42 mouse cellular contexts compared by ENCODE assay signal in genomic region chr17:28549111-28549510, GRCm38 (mm10). TPM values are rescaled to one million over a fixed set of nuclear protein-coding genes. Genes with fewer than 3 reads are reported as not detected.
"Had no signal": no experiment of that assay in that cellular context is flagged by ENCODE, and none has a peak within 500 bp of the region (broad histone marks: within the 10 kb centered on the region; RNA-seq: fewer than 3 reads in every experiment).

Clpsl2 (plus strand) TSS chr17:28549411.

- H3K9me3 ChIP-seq: heart, embryonic 13.5 days; heart, embryonic 15.5 days; hindbrain, embryonic 13.5 days; hindbrain, embryonic 15.5 days; kidney, embryonic 15.5 days; limb, embryonic 15.5 days; liver, embryonic 12.5 days had no signal

- H3K27me3 ChIP-seq: hindbrain, embryonic 13.5 days; hindbrain, embryonic 15.5 days; kidney, embryonic 15.5 days; limb, embryonic 13.5 days; limb, embryonic 15.5 days had no signal

- DNase-seq: gastrocnemius, adult 2 months; gastrocnemius, postnatal 10 days; gastrocnemius, postnatal 25 days; heart, adult 11 months; heart, adult 2 months; heart, postnatal 14 days; heart, postnatal 36 days; kidney, adult 11 months; kidney, adult 2 months; kidney, adult 9 months; kidney, postnatal 14 days; kidney, postnatal 36 days; layer of hippocampus, adult 9-11 months; layer of hippocampus, postnatal 36 days; left cerebral cortex, postnatal 4 days had no signal

- H3K4me1 ChIP-seq: heart, embryonic 13.5 days; heart, embryonic 15.5 days; liver, embryonic 12.5 days had no signal

- ATAC-seq: hindbrain, postnatal 0 days; intestine, embryonic 16.5 days; liver, embryonic 12.5 days had no signal

- H3K4me3 ChIP-seq: gastrocnemius, adult 2 months; heart, adult 2 months; heart, embryonic 13.5 days; heart, embryonic 15.5 days; hindbrain, embryonic 13.5 days; hindbrain, embryonic 15.5 days; kidney, embryonic 15.5 days; limb, embryonic 13.5 days; limb, embryonic 15.5 days; liver, embryonic 12.5 days had no signal

- H3K27ac ChIP-seq: gastrocnemius, adult 2 months; heart, adult 2 months; heart, embryonic 13.5 days; heart, embryonic 15.5 days; hindbrain, embryonic 13.5 days; hindbrain, embryonic 15.5 days; hindbrain, postnatal 0 days; kidney, embryonic 15.5 days; kidney, postnatal 0 days; limb, embryonic 13.5 days; limb, embryonic 15.5 days; liver, embryonic 12.5 days had no signal

- H3K36me3 ChIP-seq: heart, embryonic 13.5 days; heart, embryonic 15.5 days; hindbrain, embryonic 13.5 days; hindbrain, embryonic 15.5 days; kidney, embryonic 15.5 days; limb, embryonic 13.5 days; limb, embryonic 15.5 days; liver, embryonic 12.5 days had no signal

- H3K9ac ChIP-seq: heart, embryonic 13.5 days; heart, embryonic 15.5 days; hindbrain, embryonic 13.5 days; hindbrain, embryonic 15.5 days; kidney, embryonic 15.5 days; limb, embryonic 13.5 days; limb, embryonic 15.5 days; liver, embryonic 12.5 days had no signal

- H3K4me2 ChIP-seq: heart, embryonic 11.5 days; heart, embryonic 13.5 days; heart, embryonic 15.5 days; hindbrain, embryonic 13.5 days; hindbrain, embryonic 15.5 days; kidney, embryonic 15.5 days; limb, embryonic 13.5 days; limb, embryonic 15.5 days; liver, embryonic 12.5 days had no signal

RNA-seq across cellular contexts. Expression of gene Clpsl2, which starts in this region (rescaled TPM):
- total RNA-seq: gastrocnemius, adult 2 months; gastrocnemius, postnatal 10 days; gastrocnemius, postnatal 25 days; gastrocnemius, postnatal 4 days; heart, adult 2 months; heart, postnatal 14 days; heart, postnatal 36 days; hematopoietic stem cell, adult 5-6 weeks; hindbrain, postnatal 0 days; layer of hippocampus, adult 18-20 months; layer of hippocampus, adult 8-10 months; layer of hippocampus, postnatal 14 days; layer of hippocampus, postnatal 36 days; left cerebral cortex, adult 18-20 months; left cerebral cortex, adult 8-10 months; left cerebral cortex, postnatal 10 days; left cerebral cortex, postnatal 25 days; left cerebral cortex, postnatal 4 days; liver, adult 2 months had no signal
- polyA plus RNA-seq: heart, adult 2 months; heart, embryonic 11.5 days; heart, embryonic 13.5 days; heart, embryonic 15.5 days; heart, postnatal 0 days; hindbrain, embryonic 11.5 days; hindbrain, embryonic 13.5 days; hindbrain, embryonic 15.5 days; hindbrain, postnatal 0 days; intestine, embryonic 14.5 days; intestine, embryonic 16.5 days; kidney, adult 2 months; kidney, embryonic 15.5 days; kidney, postnatal 0 days; large intestine, adult 2 months; limb, embryonic 11.5 days; limb, embryonic 13.5 days; limb, embryonic 15.5 days; liver, adult 2 months; liver, embryonic 12.5 days had no signal
